Mouse (Mus musculus): ENCODE measurements at regions not wholly inside any gene's neighbourhood (a gene's known extent, or its start where the extent isn't known, plus 50 kb on each side); places are given as distances from the start of the nearest gene placed in this dataset.

- Histone ChIP-seq H3K9me3 (ENCODE audit: control insufficient read depth, low read length) (no peaks in the 10 kb centered on the region), H3K4me2 (ENCODE audit: low read depth) (no peak overlapping the region), H3K4me1 (replicated peaks; ENCODE audit: control insufficient read depth in 2 of 2, insufficient read depth in 2 of 2, low read length in 1 of 2) (no peaks in the 10 kb centered on the region), H3K9ac (replicated peaks) (no peak overlapping the region), H3K27ac (no peak overlapping the region), H3K4me3 (ENCODE audit: insufficient read depth in 1 of 2, low read depth in 2 of 2, low read length in 2 of 2) (no peak overlapping the region), H3K36me3 (replicated peaks; ENCODE audit: control insufficient read depth, insufficient read depth, low read depth) (no peaks in the 10 kb centered on the region), H3K27me3 (ENCODE audit: control insufficient read depth, insufficient read depth, low read length) (no peaks in the 10 kb centered on the region)
- 48% methylated on average over 3 of the region's 3 CpGs for WGBS (ENCODE audit: insufficient replicate concordance)
- DNase-seq (ENCODE audit: low read depth in 3 of 3, low spot score in 3 of 3) (no peak), ATAC-seq (ENCODE audit: insufficient read depth) (no peak)
- TF ChIP-seq EP300 (IDR thresholded peaks at IDR 0.05; ENCODE audit: low read depth) (no peak), CTCF (IDR thresholded peaks at IDR 0.05; ENCODE audit: low read depth) (no peak)
These were observed 133.2 kb downstream of the Gipc2 start for GRCm38 (mm10) chr3:152032663-152033318.

- Histone ChIP-seq H3K36me3 (replicated peaks; ENCODE audit: control insufficient read depth, insufficient read depth, low read depth) (no peaks in the 10 kb centered on the region), H3K27me3 (ENCODE audit: control insufficient read depth, insufficient read depth, low read length) (no peaks in the 10 kb centered on the region), H3K4me1 (replicated peaks; ENCODE audit: control insufficient read depth in 2 of 2, insufficient read depth in 2 of 2, low read length in 1 of 2) (no peaks in the 10 kb centered on the region), H3K4me2 (ENCODE audit: low read depth) (no peak overlapping the region), H3K27ac (no peak overlapping the region), H3K9ac (replicated peaks) (no peak overlapping the region), H3K9me3 (ENCODE audit: control insufficient read depth, low read length) (no peaks in the 10 kb centered on the region), H3K4me3 (ENCODE audit: insufficient read depth in 1 of 2, low read depth in 2 of 2, low read length in 2 of 2) (no peak overlapping the region)
- WGBS (ENCODE audit: insufficient replicate concordance): 41% methylated on average over 1 of the region's 1 CpGs
- no peak for DNase-seq (ENCODE audit: low read depth in 3 of 3, low spot score in 3 of 3)
- TF ChIP-seq CTCF (IDR thresholded peaks at IDR 0.05; ENCODE audit: low read depth) (no peak), EP300 (IDR thresholded peaks at IDR 0.05; ENCODE audit: low read depth) (no peak)
- ATAC-seq (ENCODE audit: insufficient read depth): no peak
These were observed 137.3 kb downstream of the Gipc2 start for GRCm38 (mm10) chr3:152028695-152029094.

GRCm38 (mm10) chr3:152026034-152026433 is 140.0 kb downstream of the Gipc2 start:
- no peak for TF ChIP-seq EP300 (IDR thresholded peaks at IDR 0.05; ENCODE audit: low read depth)
- no peak for TF ChIP-seq CTCF (IDR thresholded peaks at IDR 0.05; ENCODE audit: low read depth)
- H3K27me3 ChIP-seq (ENCODE audit: control insufficient read depth, insufficient read depth, low read length): no peaks in the 10 kb centered on the region
- no peaks in the 10 kb centered on the region for H3K4me1 ChIP-seq (replicated peaks; ENCODE audit: control insufficient read depth in 2 of 2, insufficient read depth in 2 of 2, low read length in 1 of 2)
- H3K4me3 ChIP-seq (ENCODE audit: insufficient read depth in 1 of 2, low read depth in 2 of 2, low read length in 2 of 2): no peak overlapping the region
- no peak overlapping the region for H3K9ac ChIP-seq (replicated peaks)
- 63% methylated on average over 4 of the region's 4 CpGs for WGBS (ENCODE audit: insufficient replicate concordance)
- H3K27ac ChIP-seq: no peak overlapping the region
- H3K9me3 ChIP-seq (ENCODE audit: control insufficient read depth, low read length): no peaks in the 10 kb centered on the region
- H3K4me2 ChIP-seq (ENCODE audit: low read depth): no peak overlapping the region
- no peak for ATAC-seq (ENCODE audit: insufficient read depth)
- no peak for DNase-seq (ENCODE audit: low read depth in 3 of 3, low spot score in 3 of 3)
- H3K36me3 ChIP-seq (replicated peaks; ENCODE audit: control insufficient read depth, insufficient read depth, low read depth): no peaks in the 10 kb centered on the region

DNA sequence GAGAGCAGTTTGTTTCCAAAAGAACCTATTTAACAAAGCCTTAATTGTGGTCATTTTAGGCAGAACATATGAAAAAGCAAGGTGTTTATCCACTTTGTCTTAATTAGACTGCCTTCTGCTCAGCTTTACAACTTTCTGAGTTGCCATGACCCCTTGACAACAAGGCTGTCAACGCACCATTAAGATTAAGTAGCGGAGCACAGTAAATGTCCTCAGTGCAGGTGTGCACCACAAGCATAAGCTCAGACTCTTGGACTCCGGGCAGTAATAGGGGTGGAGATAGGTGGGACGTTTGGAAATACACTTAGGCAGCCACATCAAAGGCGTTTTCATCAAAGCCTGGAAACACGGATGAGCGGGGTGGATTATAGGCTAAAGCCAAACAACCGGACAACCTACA is 140.9 kb downstream of the Gipc2 start:
- WGBS (ENCODE audit: insufficient replicate concordance): 70% methylated on average over 8 of the region's 8 CpGs

DNA sequence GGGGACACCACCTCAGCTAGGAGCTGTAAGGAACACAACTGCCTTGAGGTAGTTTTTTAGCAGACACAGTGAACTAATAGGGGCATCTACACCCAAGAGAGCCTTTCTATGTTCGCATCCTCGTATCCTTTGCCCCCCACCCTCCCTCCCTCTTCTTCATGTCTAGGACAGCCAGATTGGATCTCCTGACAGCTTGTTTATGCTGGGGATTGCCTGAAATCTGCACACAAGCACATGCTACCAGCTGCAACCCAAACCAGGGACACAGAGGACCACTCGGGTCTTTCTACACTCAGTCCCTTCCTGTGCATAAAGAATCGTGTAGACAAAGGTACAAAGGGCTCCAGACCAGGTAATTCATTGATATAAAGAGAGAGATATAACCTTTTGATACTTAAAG is 159.3 kb downstream of the Gipc2 start:
- 73% methylated on average over 4 of the region's 4 CpGs for WGBS (ENCODE audit: insufficient replicate concordance)
- TF ChIP-seq EP300 (IDR thresholded peaks at IDR 0.05; ENCODE audit: low read depth) (no peak), CTCF (IDR thresholded peaks at IDR 0.05; ENCODE audit: low read depth) (no peak)
- no peak overlapping the region for H3K4me2 ChIP-seq (ENCODE audit: low read depth)
- no peak overlapping the region for H3K4me3 ChIP-seq (ENCODE audit: insufficient read depth in 1 of 2, low read depth in 2 of 2, low read length in 2 of 2)
- no peaks in the 10 kb centered on the region for H3K4me1 ChIP-seq (replicated peaks; ENCODE audit: control insufficient read depth in 2 of 2, insufficient read depth in 2 of 2, low read length in 1 of 2)
- H3K36me3 ChIP-seq (replicated peaks; ENCODE audit: control insufficient read depth, insufficient read depth, low read depth): no peaks in the 10 kb centered on the region
- H3K27ac ChIP-seq: no peak overlapping the region
- ATAC-seq (ENCODE audit: insufficient read depth) (no peak), DNase-seq (ENCODE audit: low read depth in 3 of 3, low spot score in 3 of 3) (no peak)
- H3K27me3 ChIP-seq (ENCODE audit: control insufficient read depth, insufficient read depth, low read length): no peaks in the 10 kb centered on the region
- no peak overlapping the region for H3K9ac ChIP-seq (replicated peaks)
- H3K9me3 ChIP-seq (ENCODE audit: control insufficient read depth, low read length): no peaks in the 10 kb centered on the region

More for the DNA sequence above, 140.9 kb downstream of the Gipc2 start:
- H3K9ac ChIP-seq (replicated peaks): no peak overlapping the region
- H3K4me2 ChIP-seq (ENCODE audit: low read depth): no peak overlapping the region
- ATAC-seq (ENCODE audit: insufficient read depth): no peak
- H3K27me3 ChIP-seq (ENCODE audit: control insufficient read depth, insufficient read depth, low read length): no peaks in the 10 kb centered on the region
- no peak for DNase-seq (ENCODE audit: low read depth in 3 of 3, low spot score in 3 of 3)
- no peaks in the 10 kb centered on the region for H3K4me1 ChIP-seq (replicated peaks; ENCODE audit: control insufficient read depth in 2 of 2, insufficient read depth in 2 of 2, low read length in 1 of 2)
- H3K4me3 ChIP-seq (ENCODE audit: insufficient read depth in 1 of 2, low read depth in 2 of 2, low read length in 2 of 2): no peak overlapping the region
- TF ChIP-seq CTCF (IDR thresholded peaks at IDR 0.05; ENCODE audit: low read depth): no peak
- TF ChIP-seq EP300 (IDR thresholded peaks at IDR 0.05; ENCODE audit: low read depth): no peak
- H3K9me3 ChIP-seq (ENCODE audit: control insufficient read depth, low read length): no peaks in the 10 kb centered on the region
- H3K27ac ChIP-seq: no peak overlapping the region
- H3K36me3 ChIP-seq (replicated peaks; ENCODE audit: control insufficient read depth, insufficient read depth, low read depth): no peaks in the 10 kb centered on the region

Data from liver, embryonic 14.5 days (tissue).